Mouse (Mus musculus) gastrocnemius, postnatal 25 days (tissue): ENCODE results near the gene Necab2. TPM values are rescaled to one million over a fixed set of nuclear protein-coding genes. Genes with fewer than 3 reads are reported as not detected.

ENCODE experiments used
- DNase-seq: peaks from one replicate; pipeline ENCODE4 v3.0.0; 2022
- total RNA-seq, 2 experiments: library from RNA; stranded (reverse); gene quantifications; 1 replicate in 1 of 2; 2 replicates in 1 of 2; pipeline ENCODE4 v1.2.3; 2021

Gene Necab2
- total RNA-seq, 2 experiments from 2014 or later, result 0.13 to 0.18 TPM

DNA sequence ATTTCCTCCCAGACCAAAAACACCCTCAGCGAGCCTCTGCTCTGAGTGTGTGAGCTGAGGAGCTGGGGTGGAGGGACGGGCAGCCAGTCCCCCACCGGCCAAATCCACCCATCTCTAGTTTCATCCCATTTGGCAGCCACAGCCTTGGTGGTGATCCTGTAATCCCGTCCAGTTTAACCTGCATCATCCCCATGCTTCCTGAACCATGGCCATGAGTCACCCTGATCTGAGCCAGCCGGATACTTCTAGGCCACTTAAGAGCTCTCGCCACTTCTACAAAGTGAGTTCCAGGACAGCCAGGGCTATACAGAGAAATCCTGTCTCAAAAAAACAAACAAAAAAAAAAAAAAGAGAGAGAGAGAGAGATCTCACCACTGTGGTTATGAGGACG lies 18.2 kb upstream of the Necab2 start:
- no peak for DNase-seq

DNA sequence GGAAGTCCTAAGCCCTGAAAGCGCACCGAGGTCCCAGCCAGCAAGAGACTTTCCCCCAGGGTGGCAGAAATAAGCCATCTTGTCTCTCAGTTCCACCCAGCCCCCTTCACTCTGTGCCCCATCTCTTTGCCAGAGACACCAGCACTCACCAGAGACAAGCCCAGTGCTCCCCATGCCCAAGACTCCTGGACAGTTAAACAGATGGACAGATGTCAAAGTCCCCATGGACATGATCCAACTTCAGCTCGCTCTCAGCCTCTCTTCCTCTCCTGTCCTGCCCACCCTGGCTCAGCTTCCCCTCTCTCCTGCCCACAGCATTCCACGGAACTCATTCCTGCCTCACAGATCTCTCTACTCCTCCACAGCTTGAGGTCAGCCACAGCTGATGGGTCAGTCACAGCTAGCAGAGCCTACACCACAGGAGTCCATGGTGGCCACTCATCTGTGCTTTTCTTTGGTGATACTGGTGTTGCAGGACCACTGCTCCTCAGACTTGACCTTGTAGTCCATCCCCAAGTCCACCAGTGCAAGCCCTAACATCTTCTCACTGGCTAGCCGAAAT lies 17.7 kb upstream of the Necab2 start:
- no peak for DNase-seq

DNA sequence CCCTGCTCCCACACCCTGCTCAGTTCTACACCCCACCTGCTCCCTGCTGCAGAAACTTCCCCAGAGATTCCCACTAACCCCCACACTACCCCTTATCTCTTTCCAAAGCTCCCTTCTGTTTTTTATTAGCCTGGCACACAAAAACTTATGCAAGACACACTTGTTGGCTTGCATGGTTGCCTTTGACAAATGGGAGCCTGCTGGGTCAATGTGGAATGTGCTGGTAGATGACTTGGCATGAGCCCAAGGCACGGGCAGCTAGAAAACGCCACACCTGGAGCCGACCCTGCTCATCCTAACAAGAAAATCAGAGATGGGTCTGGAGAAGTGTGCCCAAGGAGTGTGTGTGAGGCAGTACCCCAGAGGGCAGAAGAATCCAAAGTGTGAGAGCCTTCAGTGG lies 17.0 kb upstream of the Necab2 start:
- DNase-seq, result no peak

DNA sequence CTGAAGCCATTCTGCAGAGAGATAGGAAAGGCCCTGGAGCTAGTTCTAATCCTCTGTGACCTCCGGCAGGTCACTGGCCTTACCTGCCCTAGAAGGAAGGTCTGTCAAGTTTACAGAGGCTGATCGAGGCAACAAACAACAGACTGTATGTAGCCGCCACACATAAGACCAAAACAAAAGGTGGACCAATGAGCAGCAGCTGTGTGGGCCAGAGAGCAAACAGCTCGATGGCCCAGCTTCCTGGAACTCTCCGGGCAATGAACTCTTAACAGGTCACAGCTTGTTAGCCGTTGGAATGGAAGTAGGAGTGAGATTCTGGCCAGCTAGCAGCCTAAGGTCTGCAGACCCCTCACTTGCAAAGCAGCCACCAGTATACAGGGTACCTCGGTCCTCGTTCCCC lies 16.3 kb upstream of the Necab2 start:
- no peak for DNase-seq

DNA sequence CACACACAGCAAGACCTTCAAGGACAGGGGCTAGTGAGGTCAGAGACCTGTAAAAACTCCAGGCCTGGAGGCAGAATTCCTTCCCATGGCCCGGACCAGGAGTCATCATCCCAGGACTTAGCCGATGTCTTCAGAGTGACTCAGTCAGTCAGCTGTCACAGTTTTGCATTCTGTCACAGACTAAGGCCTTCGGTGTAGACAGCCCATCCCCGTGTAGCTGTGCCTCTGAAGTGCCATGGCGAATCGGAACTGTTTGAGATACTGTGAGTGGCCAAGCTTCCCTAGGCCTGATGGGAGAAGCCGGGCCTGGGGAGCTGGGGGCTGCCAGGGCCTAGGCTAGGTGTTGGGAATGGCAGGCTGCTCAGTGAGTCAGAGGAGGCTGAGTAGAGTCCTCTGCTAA lies 15.8 kb upstream of the Necab2 start:
- no peak for DNase-seq

DNA sequence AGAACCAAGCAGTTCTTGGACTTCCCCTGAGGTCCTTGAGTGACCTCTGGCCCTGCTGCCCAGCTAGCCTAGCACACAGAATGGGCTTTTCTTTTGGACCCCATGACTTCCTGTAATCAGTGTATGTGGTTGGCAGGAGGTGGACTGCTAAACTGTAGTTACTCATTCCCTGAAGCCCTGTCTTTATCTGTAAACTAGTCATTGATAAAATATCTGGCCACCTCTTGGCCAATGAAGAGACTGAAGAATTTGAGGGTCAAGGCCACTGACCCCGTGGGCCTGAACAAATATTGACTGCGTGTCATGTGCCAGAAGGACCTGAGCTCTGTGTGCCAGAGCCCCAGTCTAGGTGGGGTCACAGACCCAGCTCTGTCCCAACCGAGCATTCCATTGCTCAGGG lies 14.1 kb upstream of the Necab2 start:
- no peak for DNase-seq

DNA sequence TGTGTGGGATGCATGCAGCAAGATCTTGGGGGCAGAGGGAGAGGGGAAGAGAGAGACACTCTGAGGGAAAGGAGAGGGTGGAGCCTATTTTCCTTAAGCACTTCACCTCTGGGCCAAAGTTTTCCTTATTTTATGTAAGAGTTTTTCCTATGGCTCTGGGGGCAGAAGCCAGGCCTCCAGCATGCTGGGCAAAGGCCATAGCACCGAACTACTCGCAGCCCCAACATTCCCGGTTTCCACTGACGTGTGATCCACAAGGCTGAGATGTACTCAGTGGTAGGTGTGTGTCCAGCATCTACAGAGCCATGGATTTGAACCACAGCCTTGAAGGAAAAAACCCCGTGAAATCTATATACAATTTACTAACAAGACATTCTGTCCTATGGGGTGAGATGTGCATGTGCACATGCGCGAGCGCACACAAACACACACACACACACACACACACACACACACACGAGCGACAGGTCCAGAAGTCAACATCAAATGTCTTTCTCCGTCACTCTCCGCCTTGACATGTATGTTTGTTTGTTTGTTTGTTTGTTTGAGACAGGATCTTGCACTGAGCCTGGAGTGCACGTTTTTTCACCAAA lies 12.8 kb upstream of the Necab2 start, which contains the start of gene Osgin1:
Osgin1 (plus strand) TSS at position 543 of the 593 bp plus-strand sequence.
- DNase-seq, result no peak

DNA sequence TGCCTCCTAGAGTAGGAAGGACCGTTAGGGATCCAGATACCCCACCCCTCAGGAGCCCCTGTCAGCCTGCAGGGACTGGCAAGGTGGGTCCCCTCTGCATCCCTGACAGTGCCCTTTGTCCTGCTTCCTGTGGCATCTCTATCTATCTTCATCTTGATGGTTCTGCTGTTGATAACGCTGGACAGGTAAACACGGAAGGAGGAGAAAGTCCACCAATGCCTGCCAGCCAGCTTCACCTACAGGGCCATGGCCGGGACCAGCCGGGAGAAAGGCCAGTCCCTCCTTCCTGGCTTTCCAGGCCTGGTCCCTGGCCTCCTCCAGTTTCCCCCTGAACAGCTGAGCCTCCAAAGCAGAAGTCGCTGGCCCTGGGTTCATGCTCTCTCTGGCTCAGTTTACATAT lies 11.9 kb upstream of the Necab2 start:
- DNase-seq, result no peak

DNA sequence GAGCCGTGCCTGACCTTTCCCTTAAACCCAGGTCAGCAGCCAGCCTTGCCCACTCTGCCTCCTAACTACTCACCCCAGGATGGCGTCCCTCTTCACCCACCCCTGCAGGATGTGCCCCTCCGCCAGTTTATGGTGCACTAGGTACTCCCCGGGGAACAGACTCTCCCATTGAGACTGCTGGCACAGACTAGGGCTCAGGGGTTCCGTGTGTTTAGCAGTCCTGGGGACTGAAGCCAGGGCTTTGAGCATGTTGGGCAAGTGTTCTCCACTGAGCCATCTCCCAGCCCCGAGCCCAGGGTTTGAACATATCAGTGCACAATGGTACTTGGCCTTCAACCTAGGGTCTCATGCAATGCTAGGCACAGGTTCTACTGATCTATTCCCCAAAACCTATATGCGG lies 11.0 kb upstream of the Necab2 start:
- no peak for DNase-seq

DNA sequence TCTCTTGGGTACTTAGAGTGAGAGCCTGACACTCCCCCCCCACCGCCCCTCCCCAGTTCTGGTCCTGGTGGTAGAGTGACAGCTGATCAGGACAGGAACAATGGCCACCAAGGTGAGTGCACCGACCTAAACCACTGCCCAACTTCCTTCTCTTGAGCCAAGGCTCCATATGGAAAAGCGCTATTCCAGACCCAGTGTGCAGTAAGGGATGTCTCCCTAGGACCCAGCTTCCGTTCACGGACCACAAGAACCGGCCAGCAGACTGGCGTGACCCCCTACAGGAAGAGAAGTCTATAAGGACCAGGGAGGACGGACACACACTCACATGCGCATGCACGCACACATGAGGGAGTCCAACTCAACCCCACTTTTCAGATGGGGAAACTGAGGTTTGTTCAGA lies 10.2 kb upstream of the Necab2 start:
- DNase-seq, result no peak

DNA sequence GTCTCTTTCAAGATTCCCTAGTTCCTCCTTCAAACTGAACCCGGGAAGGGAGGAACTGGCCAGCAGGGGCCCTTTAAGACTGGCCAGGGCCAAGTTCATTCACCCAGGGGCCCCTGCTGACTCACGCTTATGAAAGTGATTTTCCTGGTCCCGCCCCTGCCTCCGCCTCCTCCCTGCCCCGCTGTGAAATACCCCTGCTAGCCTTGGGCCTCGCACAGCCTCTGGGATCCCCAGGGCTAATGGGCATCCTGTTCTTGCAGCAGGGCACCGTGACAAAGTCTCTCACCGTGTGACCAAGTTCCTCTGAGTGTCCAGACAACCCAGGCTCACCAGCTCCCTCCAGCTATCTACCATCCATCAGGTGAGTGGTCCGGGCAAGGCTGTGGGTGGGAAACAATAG lies 9.6 kb upstream of the Necab2 start:
- DNase-seq, result peak; percentile 90

DNA sequence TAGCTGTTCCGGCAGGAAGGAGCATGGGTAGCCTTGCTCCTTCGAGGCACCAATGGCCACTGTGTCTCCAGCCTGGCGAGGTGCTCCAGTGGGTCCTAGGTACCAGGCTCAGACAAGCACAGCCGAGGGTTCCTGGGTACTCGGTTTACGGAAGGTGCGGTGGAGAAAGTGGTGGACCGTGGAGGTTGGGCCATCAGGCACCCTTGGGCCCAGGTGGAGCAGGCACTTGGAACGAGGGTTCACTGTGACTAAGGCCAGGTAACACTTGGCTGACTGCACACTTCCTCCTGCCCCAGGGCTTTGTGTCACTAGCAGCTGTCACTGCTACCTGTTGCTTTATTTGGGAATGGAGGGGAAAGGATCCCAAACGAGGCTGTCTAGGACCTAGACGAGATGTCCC lies 9.0 kb upstream of the Necab2 start:
- DNase-seq, result no peak

DNA sequence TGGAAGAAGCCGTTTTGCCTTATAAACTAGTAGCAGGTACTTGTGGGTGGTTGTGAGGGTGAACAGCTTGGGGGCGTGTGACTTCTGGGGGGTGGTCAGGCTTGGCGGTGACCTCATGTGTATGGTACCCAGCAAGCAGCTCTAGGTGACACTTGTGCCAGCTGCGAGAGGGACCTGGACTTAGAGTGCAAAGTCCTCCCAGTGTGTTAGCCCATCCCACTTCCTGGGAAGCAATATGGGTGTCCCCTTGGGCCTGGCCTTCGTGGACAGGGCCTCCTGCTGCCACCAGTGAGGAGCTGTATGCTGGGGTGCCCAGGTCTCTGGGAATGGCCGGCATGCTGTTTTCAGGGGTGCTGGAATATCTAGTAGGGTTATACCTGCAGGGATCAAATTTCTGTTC lies 7.6 kb upstream of the Necab2 start:
- no peak for DNase-seq

DNA sequence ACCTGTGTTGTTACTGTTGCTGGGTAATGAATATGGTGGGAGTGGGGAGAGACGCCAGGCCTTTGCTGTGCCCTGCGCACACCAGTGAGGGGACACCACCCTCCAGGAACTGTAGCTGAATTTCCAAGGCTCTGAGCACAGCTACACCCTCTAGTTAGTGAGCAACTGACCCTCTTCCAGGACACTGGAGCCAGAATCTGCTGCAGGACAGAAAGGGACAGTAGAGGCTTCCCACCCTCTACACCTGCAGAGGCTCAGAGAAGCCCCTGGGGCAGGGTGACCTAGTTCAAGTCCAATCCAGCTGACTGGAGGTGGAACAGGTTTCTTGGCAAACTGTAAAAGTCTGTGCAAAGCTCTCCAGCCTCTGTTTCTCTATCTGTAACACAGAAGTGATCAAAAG lies 7.1 kb upstream of the Necab2 start:
- no peak for DNase-seq

DNA sequence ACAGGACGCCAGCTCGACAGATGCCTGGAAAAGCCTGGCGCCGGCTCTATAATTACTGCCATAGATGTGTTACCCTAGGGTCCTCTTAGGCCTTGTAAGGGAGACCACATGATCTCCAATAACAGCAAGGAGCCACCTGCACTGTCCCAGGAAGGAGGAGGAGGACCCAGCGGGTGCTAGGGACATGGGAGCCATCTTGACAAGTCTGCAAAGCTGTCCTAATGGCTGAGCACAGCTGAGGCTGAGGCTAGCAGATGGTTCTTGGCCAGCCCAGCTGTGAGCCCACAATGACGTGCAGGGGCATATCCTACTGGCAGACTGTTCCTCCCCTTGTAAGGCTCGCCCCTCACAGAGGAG lies 6.6 kb upstream of the Necab2 start:
- DNase-seq, result no peak

DNA sequence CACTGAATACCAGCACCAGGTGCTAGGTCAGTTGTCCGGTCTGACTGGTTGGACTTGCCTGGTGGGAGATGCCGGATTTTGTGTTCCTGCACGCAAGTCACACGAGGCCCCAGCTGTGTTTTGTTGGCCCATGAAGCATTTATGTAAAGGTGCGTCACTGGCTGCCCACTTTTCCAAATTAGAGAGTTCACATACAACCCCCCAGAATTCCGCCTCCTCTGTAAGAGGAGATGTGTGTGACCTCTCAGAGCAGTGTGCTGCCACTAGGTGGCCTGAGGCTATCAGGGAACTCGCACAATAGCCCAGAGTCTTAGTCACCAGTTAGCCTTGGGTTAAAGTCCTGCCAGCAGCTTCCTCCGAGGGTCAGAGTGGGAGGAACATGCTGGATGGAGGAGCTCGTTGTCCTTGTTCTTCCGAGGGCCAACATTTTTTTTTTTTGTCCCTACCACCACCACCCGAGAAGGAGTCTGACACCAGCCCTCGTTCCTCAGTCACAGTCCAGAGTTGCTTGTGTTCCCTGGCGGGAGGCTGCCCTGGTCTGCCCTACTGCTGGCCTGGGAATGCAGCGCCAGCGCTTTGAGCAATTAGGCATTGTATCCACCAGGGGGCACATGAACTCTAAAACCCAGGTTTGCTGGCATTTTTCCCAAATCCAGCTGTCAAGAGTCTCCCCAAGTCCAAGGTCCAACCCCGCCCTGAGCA lies 6.1 kb upstream of the Necab2 start:
- peak; percentile 81 for DNase-seq

DNA sequence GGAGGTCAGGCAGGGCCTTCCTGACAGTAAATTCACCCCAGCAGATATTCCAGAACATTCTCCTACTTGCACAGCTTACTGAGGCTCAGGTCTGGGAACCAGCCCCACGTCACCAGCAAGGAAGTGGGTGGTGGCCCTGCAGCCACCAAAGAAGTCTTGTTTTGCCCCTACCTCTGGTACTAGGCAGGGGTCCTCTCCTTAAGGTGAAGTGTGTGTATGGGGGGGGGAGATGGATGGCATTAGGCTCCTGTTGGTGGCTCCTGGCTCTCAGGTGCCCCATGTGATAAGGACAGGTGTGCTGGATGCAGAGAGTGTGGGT lies 5.6 kb upstream of the Necab2 start:
- no peak for DNase-seq

DNA sequence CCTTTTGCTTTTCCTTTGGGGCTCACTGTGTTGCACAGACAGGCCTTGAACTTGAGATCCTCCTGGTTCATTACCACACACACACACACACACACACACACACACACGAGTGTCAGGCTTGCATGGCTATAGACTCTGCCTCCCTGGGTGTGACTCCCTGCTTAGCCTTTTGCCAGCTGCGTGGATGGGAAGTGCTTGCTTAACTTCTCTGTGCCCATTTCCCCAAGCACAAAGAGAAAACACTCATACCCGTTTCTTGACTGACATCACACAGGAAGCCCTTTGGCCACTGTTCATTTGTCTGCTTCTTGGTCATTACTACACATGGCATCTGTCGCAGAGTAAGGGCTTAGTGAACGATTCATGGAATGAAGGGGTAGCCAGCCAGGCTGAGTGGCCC lies 4.5 kb upstream of the Necab2 start:
- DNase-seq, result no peak

DNA sequence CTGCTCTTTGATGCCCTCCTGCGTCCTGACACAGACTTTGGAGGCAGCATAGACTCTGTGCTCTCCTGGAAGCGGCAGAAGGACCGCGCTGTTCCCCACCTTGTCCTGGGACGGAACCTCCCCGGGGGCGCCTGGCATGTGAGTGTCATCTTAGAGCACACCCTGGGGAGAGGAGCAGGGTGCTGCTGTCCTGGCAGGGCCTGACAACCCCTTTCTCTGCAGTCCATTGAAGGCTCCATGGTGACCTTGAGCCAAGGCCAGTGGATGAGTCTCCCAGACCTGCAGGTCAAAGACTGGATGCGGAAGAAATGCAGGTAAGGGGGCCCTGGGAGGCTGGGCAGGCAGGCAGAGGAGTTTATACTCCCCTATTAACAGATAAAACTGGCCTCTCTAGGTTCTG lies 3.5 kb upstream of the Necab2 start:
- no peak for DNase-seq

DNA sequence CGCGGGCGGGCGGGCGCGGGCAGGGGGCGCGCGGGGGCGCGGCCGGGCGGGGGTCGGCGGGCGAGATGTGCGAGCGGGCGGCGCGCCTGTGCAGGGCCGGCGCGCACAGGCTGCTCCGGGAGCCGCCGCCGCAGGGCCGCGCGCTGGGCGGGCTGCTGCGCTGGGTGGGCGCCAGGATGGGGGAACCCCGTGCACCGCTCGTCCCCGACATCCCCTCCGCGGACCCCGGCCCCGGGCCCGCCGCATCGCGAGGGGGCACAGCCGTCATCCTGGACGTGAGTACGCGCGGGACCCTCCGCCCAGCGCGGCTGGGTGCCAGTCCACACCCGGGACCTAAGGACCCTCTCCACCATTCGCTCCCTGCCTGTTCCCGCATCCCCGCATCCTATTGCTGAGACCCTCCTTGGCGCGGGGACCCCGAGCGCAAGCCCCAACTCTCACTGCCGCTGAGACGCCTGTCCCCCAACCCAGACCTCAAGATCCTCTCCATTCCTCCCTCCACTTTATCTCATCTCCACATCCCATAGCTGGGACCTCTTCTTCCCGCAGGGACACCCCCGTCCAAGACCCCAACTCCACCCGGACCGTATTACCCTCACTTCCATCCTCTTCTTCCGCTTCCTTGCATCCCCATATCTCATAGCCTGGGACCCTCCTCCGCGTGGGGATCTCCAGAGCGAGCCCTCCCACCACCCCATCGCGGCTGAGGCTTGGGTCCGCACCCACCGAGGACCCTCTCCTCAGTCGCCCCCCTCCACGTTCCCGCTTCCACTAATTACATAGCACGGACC lies 666 bp downstream of the Necab2 start:
- DNase-seq, result no peak

DNA sequence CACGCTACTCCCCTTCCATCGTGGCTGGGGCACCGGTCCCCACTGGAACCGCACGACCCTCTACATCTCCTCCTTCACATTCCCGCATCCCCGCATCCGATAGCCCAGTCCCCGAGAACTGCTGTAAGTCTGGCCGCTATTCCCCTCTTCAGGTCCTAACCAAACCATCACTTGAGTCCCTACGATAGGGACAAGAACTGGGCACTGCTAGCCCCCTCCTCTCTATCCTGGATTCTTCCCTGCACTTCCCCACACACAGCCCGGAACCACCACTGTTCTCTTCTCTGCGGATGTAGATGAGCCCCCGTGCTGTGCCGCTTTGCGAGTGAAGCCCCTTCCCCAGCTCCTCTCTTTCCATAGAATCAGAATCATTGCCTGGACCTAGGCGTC lies 1.3 kb downstream of the Necab2 start:
- DNase-seq, result no peak

DNA sequence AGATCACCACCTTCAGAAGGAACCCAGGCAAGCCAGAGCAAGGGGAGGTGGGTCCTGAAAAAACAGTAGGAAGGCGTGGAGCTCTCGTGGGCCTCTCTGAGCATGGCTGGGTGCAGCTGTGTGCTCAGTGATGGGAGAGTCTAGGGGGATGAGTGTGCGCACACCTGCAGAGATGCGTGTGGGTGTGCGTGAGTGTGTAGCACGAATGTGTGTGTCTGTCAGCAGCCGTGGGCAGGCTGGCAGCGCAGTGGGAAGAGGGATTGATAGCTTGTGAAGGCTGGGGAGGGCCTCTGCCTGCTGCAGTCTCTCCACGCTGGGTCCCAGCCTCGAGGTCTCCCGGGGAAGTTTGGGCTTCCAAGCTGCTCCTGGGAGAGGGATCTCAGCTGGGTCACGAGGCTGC lies 3.1 kb downstream of the Necab2 start:
- DNase-seq, result no peak

DNA sequence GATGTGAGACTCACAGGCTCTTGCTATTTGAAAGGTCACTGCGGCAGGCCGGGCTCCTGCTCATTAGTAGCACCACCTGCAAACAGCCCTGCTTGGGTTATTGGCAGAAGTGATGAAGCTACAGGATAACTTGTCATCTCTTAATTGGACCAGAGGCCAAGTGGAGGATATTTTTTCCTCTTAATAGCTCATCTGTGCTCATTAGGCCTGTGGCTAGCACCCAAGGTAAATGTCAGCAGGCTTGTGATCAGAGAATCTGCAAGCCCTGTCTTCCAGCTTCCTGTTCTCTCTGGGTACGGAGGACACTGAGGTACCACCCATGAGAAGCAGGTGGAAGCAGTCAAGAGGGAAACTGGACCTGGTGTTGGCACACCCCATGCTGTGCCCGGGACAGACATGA lies 4.6 kb downstream of the Necab2 start:
- no peak for DNase-seq

DNA sequence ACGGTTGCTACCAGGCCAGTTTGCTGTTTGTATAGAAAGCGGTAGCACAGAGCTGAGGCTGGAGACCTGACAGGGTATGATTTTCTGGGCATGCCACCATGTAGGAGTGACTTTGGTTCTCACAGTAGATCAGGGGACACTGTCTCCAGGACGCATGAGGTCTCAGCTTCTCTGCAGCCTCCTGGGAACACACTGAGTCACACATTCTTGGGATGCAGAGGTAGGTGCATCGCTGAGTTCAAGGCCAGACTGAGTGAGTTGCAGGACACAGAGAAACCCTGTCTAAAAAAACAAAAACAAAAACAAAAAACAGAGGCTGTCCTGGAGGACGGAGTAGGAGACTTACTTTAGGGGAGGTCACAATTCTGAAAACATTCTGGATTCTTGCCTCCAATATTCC lies 6.4 kb downstream of the Necab2 start:
- no peak for DNase-seq
